Mouse (Mus musculus) cerebellum, adult (tissue): ENCODE measurements around the gene Alox12.

Source experiments
- ATAC-seq: cut with Nextera tagmentation; 2 replicates; pipeline ENCODE4 v1.9.2; 2017; ENCODE audit warnings: mild to moderate bottlenecking, moderate library complexity, mixed read lengths; ENCODE audit not compliant: insufficient number of reproducible peaks, low FRiP score, low TSS enrichment

The Alox12 gene

DNA sequence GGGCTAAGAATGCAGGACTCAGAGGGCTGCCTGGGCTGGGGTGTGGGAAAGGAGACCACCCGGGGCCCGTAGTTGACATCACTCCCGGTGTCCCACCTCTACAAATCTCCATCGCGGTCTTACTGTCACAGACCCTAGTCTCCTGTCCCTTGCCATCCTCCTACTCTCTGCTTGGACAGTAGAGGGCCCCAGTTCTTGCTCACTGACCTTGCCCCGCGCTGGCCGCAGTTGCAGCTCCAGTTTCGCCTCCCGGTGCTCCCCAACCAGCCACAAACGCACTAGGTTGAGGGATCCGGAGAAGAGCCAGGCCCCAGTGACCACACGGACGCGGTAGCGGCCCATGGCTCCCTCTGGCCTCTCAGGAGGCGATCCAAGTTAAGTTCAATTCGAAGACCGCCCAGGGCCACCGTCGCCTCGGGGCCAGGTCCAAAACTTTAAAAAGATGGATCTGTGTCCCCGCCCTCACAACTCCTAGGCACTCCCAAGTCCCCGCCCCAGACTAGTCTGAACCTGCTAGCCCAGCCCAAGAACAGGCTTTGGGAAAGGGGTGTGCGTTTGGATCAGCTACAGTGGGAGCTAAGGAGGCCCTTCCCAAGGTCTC lies at the start of gene Alox12:
Alox12 (minus strand) TSS at position 423 of the 601 bp plus-strand sequence.
- ATAC-seq: no peak

DNA sequence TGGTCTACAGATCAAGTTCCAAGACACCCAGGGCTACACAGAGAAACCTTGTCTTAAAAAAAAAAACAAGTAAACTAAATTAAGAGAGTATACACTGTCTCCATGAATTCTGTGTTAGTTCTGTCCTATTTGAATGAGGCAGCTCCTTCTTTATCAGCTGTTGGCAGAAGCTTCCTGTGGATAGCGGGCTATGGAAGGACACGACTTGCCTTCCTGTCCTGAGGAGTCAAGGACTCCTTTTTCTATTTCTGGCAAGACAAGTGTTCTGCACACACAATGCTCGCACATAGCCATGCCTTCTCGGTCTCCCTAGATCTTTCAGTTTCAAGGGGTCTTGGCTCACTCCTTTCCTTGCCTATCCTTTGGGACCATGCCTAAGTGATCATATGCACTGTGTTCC lies 47.1 kb upstream of the Alox12 start:
- no peak for ATAC-seq

DNA sequence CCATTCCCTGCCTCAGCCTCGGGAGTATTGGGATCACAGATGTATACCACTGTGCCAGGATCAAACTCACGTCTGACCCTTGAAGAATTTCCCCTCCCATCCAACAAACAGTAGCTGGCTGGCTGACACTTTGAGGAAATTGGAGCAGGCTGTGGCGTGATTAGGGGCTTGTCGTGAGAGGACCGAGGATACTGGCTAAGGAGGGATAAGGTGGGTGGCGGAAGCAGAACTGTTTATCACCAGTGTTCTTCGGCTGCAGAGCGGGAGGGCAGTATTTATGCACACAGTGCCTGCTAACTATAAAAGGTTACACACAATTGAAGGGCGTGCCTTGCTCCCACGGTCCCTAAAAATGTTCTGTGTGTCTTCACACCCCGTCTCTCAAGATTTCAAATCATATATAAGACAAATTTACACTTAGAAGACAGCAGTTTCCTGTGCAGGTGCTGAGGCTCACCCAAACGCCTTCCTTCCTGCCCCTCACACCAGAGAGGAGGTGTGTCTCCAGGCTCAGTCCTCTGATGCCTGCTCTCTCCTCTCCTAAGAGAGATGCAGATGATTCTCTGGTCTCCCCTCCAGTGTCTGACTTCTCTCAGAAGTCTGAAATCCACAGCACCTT lies 42.8 kb upstream of the Alox12 start:
- ATAC-seq: no peak

GRCm38 (mm10) chr11:70297405-70297804 lies 42.3 kb upstream of the Alox12 start:
- no peak for ATAC-seq

GRCm38 (mm10) chr11:70293881-70294280 lies 38.7 kb upstream of the Alox12 start:
- ATAC-seq: no peak

DNA sequence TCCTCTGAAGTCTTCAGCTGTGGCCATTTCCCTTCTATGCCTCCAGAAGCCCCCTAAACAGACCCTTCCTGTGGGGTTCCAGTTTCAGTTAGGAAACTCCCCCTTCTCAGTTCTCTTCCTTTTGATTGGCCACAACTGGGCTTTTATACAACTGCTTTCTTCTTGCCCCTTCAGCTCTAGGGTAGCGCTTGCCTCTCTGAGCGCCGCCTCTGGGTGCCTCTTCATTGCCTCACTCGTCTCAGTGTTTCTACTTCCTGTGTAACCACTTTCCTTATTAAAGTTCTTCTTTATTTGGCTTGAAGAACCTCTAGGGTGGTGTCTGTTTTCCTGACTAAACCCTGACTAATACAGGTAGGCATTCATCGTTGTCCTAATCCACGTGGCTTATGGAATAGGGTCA lies 36.1 kb upstream of the Alox12 start:
- no peak for ATAC-seq

DNA sequence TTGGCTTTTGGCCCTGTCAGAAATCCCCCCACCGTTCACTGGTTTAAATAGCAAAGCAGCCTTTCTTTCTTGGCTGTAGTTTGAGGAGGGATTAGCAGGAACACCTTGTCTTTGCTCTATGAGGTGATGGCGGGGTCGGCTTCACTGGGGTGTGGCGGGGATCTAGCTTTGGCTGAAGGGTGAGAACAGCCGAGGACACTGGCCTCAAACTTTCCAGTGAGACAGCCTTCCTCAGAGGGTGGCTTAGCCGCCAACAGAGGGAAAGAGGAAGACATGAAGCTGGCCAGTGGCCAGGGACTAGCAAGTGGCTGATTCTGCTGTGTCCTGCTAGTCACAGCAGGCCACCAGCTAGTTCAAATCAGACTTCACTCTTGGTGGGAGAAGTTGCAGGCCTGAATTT lies 34.1 kb upstream of the Alox12 start:
- no peak for ATAC-seq

DNA sequence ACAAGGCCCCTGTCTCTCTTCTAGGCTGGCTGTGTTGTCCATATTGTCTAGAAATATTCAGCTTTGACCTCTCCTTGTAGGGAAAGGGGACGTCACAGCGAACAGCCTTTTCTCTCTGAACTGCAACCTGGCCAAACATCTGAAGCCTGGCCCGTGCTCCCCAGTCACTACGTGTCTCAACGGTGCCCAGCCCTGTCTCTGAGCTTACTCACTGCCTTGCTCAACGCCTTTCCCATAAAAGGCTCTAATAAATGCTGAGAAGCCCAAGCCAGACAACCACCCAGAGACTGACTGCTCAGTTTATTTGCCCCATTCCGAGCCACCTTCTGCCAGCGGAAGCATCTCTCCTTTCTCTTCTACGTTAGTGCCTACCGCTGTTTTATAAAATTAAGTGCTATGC lies 32.9 kb upstream of the Alox12 start:
- ATAC-seq: no peak

DNA sequence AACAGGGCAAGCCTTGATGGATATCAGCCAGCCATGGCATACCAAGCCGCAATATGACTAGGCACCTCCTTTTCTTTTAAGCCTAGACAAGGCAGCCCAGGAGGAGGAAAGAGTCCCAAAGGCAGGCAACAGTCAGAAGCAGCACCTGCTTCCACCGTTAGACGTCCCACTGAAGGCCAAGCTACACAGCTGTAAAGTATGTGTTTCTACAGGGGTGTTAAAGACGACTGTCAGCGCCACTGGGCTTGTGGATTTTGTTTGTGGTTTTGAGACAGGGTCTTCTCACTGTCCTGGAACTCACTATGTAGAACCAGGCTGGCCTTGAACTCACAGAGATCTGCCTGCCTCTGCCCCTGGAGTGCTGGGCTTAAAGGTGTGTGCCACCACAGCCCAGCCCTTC lies 30.5 kb upstream of the Alox12 start:
- no peak for ATAC-seq

GRCm38 (mm10) chr11:70284757-70285156 lies 29.6 kb upstream of the Alox12 start:
- ATAC-seq: no peak

DNA sequence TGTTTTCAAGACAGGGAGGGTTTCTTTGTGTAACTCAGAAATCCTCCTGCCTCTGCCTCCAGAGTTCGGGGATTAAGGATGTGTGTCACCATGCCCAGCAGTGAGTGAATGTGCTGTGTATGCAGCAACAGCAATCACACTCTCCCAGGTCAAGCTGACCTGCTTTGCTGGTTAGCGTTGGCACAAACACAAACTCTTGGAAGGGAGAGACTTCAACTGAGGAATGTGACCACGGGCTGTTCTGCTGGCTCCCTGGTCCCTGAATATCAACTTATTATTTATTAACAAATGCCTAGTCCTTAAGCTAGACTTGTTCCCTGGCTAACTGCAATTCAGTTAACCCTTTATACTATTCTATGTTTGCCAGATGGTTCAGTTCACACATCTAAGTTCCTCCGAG lies 28.5 kb upstream of the Alox12 start:
- no peak for ATAC-seq

GRCm38 (mm10) chr11:70280441-70280840 lies 25.3 kb upstream of the Alox12 start:
- ATAC-seq: no peak

DNA sequence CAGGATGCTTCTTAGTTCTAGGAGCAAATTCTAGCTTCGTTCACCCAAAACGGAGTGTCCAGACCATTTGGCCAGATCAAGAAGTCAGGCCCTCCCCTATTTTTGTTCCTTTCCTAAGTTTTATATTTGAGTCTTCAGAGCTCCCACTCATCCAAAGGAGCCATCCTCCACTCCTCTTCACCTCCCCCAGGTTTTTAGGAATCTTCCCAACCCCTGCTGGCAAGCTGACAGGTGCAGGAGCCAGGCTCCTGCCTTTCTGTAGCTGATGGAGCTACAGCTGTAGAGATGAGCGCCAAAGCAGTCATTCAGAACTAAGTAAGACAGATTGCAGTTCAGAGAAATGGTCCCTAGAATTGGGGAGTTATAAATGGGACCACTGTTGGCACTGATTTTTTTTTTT lies 23.8 kb upstream of the Alox12 start:
- no peak for ATAC-seq

GRCm38 (mm10) chr11:70271641-70272040 lies 16.5 kb upstream of the Alox12 start:
- ATAC-seq: no peak

- ATAC-seq: no peak
These were observed 11.3 kb upstream of the Alox12 start for GRCm38 (mm10) chr11:70266405-70266804.

GRCm38 (mm10) chr11:70265819-70266218 lies 10.7 kb upstream of the Alox12 start:
- no peak for ATAC-seq

GRCm38 (mm10) chr11:70265252-70265651 lies 10.1 kb upstream of the Alox12 start:
- no peak for ATAC-seq

DNA sequence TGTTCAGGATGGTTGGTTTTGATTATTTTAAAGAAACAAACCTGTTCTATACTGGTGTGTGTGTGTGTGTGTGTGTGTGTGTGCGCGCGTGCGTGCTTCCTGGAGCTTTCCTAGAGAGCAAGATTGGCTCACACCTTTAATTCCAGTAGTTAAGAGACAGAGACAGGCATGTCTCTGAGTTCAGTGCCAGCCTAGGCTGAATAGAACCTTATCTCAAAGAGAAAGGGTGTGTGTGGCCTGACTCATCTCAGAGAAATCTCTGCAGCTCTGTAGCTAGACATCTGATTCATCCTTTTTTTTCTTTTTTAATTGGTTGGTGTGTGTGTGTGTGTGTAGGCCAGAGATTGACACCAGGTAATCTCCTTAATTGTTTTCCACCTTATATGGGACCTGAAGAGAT lies 3.9 kb upstream of the Alox12 start:
- no peak for ATAC-seq

GRCm38 (mm10) chr11:70254337-70254736 lies 816 bp downstream of the Alox12 start:
- ATAC-seq: no peak

DNA sequence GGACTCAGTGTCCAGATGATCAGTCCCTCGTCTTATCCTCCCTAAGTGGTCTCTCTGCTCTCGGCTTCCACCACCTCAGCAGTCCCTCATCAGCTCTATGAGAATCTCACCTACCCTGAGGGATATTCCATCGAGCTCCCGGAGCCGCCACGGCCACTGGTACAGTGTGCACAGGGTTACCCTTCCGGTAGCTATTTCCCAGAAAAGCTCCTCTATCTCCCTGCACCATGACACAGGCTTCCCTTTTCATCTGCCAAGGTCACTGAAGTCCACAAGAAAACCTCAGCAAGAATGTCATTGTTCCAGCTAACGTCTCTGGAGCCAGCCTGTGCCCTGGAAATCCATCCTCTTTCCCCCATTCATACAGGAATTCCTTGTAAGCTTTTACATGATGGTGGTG lies 3.3 kb downstream of the Alox12 start:
- ATAC-seq: no peak

- ATAC-seq: no peak
These were observed 5.0 kb downstream of the Alox12 start for GRCm38 (mm10) chr11:70250150-70250549.

DNA sequence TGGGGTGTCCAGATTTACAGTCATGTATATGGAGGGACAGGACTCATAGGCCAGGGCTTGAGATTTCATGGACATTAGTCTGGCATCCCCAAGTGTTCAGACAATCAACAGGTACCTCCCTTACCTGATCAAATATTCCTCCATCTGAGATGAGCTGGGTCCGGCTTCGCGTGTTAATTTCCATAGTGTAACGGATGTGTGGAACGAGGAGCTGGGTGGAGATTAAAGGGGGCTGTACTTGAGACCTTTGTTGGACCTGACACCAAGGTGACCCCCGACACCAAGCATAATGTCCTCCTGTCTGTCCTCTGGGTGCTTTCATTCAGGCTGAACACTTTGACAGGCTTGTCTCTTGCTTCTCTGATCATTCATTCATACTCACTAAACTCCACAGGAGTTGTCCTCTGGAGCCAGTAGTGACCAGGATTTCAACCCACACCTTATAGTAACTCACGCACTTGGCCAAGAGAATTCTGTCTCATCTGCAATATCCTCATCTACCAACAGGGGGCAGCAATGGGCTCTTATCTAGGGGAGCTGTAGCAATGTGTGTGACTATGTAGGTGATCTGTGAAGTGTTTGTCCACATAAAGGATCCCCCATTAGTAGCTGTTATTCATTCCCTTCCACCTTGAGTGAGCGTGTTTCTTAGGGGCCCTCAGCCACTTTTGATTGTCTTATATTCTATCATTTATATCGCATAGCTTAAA lies 7.9 kb downstream of the Alox12 start:
- ATAC-seq: no peak
